Mouse (Mus musculus) urinary bladder, postnatal 36 days (tissue): ENCODE data around the gene Nceh1.

ENCODE experiments used
- DNase-seq, 2 experiments: peaks; one replicate each; pipeline ENCODE4 v3.0.0; 2022; ENCODE audit warnings: low spot score in 2 of 2, mixed read lengths in 1 of 2

Gene Nceh1

DNA sequence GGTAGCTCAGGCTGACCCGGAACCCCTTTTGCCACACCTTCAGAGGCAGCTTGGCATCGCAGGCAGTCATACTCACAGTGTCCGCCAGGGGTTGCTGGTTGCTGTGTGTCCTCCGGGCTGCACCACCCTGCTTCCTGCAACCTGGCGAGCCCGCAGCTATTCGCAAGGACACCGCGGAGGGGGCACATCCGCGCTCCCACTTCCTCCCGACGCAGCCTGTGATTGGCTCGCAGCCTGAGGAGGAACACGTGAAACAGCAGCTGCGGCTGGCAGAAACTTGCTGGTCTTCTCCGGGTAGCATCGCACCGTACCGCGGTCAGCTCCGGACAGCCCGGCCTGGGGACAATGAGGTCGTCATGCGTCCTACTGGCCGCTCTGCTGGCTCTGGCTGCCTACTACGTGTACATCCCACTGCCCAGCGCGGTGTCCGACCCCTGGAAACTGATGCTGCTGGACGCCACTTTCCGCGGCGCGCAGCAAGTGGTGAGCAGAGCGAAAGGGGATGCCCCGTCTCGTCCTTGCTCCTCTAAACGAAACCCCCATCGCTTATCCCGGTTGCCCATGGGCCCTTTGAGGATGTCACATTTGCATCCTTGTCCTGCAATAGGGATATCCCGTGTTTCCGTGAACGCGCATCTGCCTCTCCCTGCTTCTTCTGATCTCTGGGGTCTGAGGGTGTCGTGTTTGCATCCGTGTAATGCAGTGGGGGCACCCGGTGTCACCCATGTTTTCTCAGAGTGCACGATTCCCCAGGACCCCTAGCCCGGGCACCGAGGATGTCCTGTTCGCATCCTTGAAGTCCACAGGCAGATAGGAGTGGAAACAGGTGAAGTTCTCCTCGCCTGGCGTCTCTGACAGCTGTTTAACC, at the start of gene Nceh1:
Gene Nceh1, plus strand, starts transcription at position 233 of the 868 bp plus-strand sequence.
- peak; percentile 90 to 92 for DNase-seq

DNA sequence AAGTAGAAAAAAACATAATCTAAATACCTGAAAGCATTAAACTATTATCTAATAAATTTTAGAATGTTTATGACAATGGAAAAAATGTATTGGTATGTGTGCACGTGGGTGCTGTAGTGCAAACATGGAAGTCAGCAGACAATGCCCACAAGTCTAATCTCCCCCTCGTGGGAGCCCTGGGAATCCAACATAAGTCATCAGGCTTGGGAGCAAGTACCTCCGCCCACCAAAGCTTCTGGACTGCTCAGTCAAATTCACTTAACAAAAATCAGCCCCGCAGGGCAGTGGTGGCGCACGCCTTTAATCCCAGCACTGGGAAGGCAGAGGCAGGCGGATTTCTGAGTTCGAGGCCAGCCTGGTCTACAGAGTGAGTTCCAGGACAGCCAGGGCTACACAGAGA, 42.7 kb upstream of the Nceh1 start:
- no peak for DNase-seq

GRCm38 (mm10) chr3:27143570-27143969, 39.2 kb upstream of the Nceh1 start:
- no peak for DNase-seq

GRCm38 (mm10) chr3:27145733-27146132, 37.0 kb upstream of the Nceh1 start:
- no peak for DNase-seq

DNA sequence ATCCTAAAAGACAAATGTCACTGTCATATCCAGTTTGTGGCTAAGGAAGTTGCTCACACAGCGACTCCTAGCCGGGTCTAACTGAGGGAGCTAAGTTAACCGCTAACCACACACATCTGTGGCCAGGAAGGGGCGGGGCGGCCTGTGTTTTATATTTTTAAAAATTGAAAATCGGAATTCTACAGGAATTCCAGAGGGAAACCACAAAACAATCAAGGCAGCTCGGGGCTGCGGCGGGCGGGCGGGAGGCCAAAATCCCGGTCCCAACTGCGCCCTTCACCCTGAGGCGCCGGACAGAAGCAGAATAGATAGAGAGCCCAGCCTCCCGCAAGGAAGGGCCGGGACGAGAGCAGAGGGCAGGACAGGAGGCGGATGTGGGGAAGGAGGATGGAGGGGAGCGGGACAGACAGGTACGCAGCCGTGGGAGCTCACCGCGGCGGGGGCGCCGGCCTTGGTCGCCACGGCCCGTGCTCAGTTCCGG, 29.5 kb upstream of the Nceh1 start:
- DNase-seq: no peak

DNA sequence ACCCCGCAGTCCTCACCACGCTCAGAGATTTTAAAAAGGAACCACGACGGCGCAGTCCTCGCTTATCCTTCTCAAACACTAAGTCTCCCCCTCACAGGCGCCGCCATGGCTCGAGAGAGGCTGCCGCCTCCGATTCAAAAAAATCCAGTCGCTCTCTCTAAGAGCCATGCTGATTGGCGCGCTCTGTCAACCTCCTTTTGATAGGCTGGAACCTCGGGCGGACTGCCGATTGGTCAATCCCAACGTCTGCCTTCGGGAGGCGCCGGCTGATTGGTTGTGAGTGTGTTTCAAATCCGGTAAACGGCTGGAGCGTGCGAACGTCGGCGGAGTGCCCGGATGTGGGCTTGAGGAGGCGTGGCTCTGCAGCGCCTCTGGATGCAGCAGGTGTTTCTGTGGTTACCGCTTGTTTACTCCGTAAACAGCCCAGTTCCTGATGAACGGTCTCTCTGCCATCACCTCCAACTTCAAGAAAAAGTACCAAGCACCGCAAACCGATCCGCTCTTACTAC, 29.0 kb upstream of the Nceh1 start, which contains the start of gene Ect2:
Gene Ect2, minus strand, starts transcription at position 178 of the 509 bp plus-strand sequence.
- DNase-seq: peak; percentile 97 to 99

GRCm38 (mm10) chr3:27154280-27154679, 28.5 kb upstream of the Nceh1 start:
- DNase-seq: no peak

DNA sequence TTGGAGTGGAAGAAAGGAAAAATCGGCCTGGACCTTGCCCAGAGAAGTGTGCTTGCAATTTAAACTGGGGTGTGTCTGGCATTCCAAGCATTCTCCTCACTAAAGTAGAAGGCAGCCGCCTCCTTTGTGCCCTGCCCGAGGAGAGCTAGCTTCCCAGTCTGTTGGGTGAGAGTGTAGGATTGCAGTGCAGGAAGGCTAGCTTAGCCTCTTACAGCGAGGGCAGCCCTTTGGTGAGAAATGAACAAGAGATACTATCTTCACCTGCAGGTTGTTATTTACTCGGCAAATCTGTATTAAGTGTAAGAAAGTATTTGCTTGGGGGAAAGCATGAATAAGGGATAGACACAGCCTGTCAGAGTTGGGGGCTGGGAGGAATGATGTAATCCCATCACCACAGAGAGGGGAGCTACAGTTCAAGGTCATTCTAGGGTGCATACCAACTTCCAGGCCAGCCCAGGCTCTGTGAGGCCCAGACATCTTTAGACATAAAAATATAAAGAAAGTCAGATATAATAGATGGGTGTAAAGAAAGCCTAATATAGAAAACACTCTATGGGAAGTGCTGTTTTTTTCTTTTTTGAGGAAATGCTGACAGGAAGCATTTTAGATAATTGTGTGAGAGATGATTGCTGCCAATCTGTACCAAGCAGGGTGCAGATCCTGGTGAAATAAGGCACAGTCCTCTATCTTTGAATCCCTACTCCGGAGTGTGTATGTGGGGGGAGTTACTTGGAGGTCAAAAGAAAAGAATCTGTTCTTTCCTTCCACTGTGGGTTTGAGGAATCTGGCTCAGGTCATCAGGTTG, 27.5 kb upstream of the Nceh1 start:
- peak; percentile 20 to 29 for DNase-seq

DNA sequence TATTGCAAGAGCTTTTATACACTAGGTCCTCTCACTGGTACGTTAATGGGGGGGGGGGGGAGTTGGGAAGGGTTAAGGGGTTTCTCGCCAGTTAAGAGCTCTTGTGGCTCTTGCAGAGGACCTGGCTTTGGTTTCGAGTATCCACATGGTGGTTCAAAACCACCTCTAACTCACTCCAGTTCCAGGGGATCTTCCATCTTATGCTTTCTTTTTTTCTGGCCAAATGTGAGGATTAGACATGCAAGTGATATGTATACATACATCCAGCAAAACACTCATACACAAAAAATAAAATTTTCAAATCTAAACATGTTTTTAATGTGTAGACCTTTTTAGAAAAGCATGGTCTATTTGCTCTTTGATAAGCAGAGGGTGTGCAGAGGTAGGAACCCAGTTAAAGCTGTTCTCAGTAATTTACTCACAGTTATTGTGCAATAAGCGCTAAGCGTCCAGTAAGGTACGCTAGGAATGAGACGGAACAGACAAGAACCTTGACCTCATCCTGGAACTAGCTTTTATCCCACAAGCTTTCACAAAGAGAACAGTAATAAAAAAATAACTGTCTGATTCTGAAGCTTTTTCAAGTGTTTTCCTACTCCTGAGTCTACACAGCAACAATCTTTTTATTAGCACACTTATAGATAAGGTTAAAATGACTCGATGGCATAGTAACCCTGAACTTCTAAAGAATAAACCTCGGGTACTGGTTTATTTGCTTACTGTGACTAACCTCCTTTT, 26.7 kb upstream of the Nceh1 start:
- DNase-seq: no peak

DNA sequence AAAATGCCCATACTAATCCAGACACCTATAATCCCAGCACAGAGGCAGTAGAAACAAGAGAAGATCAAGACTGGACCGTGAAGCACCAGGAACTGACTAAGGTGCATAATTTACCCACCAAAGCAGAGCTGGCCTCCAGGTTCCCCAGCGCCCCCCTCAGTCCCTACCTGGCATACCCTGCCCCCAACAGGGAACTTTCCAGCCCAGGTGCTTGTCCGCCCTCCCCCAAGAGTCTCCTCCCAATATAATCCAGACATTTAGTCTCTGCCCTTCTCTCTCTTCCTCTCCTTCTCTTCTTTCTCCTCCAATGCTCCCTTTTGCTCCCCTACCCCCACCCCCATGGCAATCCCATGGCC, 26.2 kb upstream of the Nceh1 start:
- DNase-seq: no peak

DNA sequence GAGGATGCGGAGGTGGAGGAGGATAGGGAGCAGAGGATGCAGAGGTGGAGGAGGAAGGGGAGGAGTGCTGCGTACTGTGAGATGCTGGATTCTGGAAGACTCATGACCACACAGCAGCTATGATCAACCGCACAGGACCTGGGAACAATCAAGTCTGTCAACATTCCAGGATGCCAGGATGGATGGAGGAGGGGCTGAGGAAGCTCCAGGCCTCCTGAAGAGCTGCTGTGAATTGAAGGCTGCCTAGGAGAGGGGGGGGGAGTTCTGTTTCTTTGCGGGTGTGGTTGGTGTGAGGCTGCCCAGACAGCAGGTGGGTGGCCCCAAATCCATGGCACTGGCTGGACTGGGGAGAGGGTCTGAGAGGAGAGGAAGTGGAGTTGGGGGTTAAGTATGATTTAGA, 23.9 kb upstream of the Nceh1 start:
- no peak for DNase-seq

GRCm38 (mm10) chr3:27161645-27162409, 20.9 kb upstream of the Nceh1 start:
- DNase-seq: no peak

GRCm38 (mm10) chr3:27162410-27162804, 20.4 kb upstream of the Nceh1 start:
- no peak for DNase-seq

DNA sequence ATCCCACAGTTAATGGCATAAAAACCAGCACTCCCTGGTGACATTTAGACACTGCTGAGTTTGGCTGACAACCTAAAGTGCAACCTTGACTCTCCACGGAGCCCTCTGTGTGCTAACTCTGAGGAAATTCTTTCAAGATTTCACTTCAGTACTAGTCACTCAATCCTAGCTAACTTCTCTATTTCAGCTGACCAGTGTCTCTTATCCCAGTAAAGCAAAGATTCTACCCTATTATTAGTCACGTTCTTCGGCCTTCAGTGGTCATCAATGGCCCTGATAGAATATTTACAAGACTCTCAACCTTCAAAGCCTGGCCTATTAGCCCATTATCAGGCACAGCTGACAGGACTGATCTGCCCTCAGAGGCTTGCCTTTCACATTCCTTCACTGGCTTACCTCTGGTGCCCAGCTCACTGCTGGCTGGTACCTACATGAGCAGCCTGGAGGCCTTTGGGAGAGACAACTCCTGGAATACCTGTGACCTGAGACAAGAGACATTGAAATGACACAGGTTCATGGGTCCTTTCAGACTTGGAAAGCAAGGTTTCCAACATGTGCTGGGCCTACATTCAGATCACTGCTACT, 17.2 kb upstream of the Nceh1 start:
- no peak for DNase-seq

GRCm38 (mm10) chr3:27170257-27170656, 12.5 kb upstream of the Nceh1 start:
- DNase-seq: no peak

- no peak for DNase-seq
Measured at GRCm38 (mm10) chr3:27179711-27180110, 3.1 kb upstream of the Nceh1 start.

GRCm38 (mm10) chr3:27183601-27184175, 923 bp downstream of the Nceh1 start:
- DNase-seq: no peak

DNA sequence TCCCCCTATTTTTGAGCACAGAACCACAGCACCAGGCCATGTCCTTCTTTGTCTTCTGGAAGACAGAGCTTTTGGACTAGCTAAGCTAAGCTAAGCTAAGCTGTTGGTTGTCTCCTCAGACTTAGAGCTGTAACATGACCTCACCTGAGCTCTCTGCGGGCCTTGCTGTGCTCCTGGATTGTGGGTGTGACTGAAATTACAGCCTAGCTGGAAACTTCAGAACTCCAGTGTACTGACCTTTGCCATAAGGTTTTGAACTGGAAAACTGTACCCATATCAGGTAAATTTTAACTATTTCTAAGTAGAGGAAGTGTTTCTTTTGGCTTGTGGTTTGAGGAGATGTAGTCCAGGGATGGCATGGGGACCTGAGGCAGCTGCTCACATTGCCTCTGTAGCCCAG, 5.6 kb downstream of the Nceh1 start:
- DNase-seq: no peak

DNA sequence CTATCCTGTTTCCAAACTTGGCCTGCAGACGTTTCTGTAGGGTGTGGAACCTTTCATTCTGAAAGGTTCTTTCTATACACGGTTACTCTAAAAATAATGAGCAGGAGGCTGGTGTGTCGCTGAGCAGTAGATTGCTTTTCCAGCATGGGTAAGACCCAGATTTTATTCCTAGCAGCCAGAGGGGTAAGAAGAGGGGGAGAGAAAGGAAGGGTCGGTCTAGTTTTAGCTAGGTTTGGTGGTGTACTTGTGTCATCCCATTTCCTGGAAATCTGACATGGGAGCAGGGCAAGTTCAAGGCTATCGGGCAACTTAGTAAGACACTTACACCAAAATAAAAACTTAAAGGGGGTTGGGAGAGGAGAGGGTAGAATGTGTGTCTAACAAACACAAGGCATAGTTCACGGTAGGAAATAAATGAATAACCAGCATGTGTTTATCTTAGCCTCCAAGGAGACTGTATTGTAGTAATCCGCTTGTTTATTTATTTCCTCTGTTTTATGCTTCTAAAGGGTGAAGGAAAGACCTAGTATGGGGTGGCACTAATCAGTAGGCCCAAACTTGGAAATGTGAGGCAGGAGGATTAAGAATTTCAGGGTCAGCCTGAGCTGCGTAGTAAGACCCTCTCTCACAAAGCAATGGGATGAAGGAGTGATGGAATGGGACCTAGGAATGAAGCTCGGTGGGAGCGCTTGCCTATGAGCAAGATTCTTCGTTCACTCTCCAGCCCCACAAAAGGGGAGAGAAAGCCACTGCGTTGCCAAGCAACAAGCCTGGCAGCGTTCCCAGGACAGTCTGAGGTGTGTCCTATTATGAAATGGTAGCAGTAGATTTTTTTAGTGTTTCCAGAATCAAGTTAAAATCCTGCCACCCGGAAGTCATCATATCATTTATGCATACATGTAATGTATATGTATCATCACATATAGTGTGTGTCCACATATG, 6.8 kb downstream of the Nceh1 start:
- peak in 1 of 2 experiments; percentile 54 for DNase-seq
